Mouse (Mus musculus) midbrain, embryonic 11.5 days (tissue): ENCODE results near the gene Eef1akmt4. TPM values are rescaled to one million over a fixed set of nuclear protein-coding genes. Genes with fewer than 3 reads are reported as not detected.

Experiments used
- ATAC-seq: fragments of 200-750 bp; cut with Nextera tagmentation; 2 replicates; pipeline ENCODE4 v1.8.0; 2017; ENCODE audit warnings: moderate TSS enrichment, moderate library complexity; ENCODE audit not compliant: low FRiP score
- DNase-seq: peaks from one replicate; pipeline ENCODE4 v3.0.0; 2015; ENCODE audit warnings: low spot score; ENCODE audit errors: missing footprints
- H3K27ac ChIP-seq: fragments of 300-500 bp; sonication (generic); 2 replicates; pipeline ENCODE4 v1.5.1; 2014; ENCODE audit warnings: low read depth, low read length
- H3K27me3 ChIP-seq: fragments of 300-500 bp; sonication (generic); 2 replicates; pipeline ENCODE4 v1.6.1; 2014; ENCODE audit warnings: mild to moderate bottlenecking, low read length, moderate library complexity, mixed read lengths; ENCODE audit not compliant: control insufficient read depth, insufficient read depth
- H3K36me3 ChIP-seq: fragments of 300-500 bp; sonication (generic); 2 replicates; pipeline ENCODE4 v1.6.1; 2014; ENCODE audit warnings: mild to moderate bottlenecking, low read length, moderate library complexity, mixed read lengths; ENCODE audit not compliant: control insufficient read depth, insufficient read depth
- H3K4me1 ChIP-seq: fragments of 300-500 bp; sonication (generic); 2 replicates; pipeline ENCODE4 v1.6.1; 2014; ENCODE audit warnings: low read length; ENCODE audit not compliant: control insufficient read depth, insufficient read depth
- H3K4me2 ChIP-seq: fragments of 300-500 bp; sonication (generic); 2 replicates; pipeline ENCODE4 v1.6.1; 2014; ENCODE audit warnings: mild to moderate bottlenecking, moderate library complexity
- H3K4me3 ChIP-seq: fragments of 300-500 bp; sonication (generic); 2 replicates; pipeline ENCODE4 v1.5.1; 2014; ENCODE audit warnings: low read depth, low read length
- H3K9ac ChIP-seq: fragments of 300-500 bp; sonication (generic); 2 replicates; pipeline ENCODE4 v1.6.1; 2014; ENCODE audit warnings: low read length
- H3K9me3 ChIP-seq: fragments of 300-500 bp; sonication (generic); 2 replicates; pipeline ENCODE4 v1.6.1; 2016; ENCODE audit warnings: low read length; ENCODE audit not compliant: control insufficient read depth
- WGBS: fragments of 180-500 bp; shearing (Covaris S2); extraction: QIAGEN DNeasy Blood & Tissue Kit; methylation state at CpG from one replicate; pipeline ENCODE4 v1.1.7; 2014; 5-methylcytosine and 5-hydroxymethylcytosine counted together
- polyA plus RNA-seq: library from polyadenylated mRNA; unstranded; fragments of >200 nt; fragmentation: Nextera tagmentation; extraction: Ambion mirVana; gene quantifications from 2 replicates; pipeline ENCODE4 v1.2.1, GENCODE M21; 2014

Eef1akmt4 gene
- polyA plus RNA-seq, 1 experiment from 2014 or later, result 26.6 TPM

DNA sequence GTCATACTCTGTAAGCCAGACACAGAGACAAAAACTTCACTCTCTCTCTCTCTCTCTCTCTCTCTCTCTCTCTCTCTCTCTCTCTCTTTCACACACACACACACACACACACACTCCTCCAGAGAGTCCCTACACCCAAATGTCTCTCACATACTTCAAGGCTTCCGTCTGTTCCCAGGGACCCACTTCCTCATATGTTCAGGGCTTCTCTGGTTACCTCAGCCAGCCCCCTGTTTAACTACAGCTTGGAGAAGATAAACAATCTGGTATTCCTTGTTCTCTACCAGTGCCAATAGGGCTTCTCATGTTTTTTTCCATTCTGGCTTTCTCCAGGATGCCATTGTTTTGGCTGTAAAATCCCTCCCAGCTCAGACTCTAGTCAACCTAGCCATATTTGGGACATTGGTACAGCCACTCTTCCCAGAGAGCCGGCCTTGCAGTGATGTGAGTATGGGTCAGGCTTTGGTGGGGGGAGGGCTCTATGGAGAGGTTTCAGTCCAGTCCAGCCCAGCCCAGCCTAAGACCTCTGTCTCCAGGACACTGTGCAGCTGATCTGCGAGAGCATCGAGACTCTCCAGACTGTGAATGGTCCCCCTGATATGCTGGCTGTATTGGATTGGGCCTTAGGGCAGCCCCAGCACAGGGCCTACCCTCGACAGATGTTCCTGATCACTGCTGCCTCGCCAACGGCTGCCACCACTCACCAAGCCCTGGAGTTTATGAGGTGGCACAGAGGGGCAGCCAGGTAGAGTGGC, 14.5 kb upstream of the Eef1akmt4 start:
- 80% methylated on average over 7 of the region's 7 CpGs for WGBS
- H3K4me3 ChIP-seq, result no peak overlapping the region
- ATAC-seq, result no peak

DNA sequence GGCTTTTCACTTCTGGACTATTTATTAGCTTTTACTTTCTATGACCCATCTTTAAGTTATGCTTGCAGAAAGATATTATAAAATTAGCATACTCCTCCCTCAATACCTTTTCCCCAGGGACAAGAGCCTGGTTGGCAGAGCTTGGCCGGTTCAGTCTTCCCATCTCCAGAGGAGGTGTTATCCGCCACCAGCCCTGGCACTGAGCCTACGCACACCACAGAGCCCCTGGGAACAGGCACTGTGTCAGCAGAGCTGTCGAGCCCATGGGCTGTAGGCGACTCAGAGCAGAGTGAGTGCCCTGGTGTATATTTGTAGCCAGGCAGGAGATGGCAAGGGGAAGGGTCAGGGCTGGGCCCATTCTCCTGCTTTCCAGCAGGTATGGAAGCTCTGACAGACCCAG, 10.9 kb upstream of the Eef1akmt4 start:
- Histone ChIP-seq H3K9me3 (no peaks in the 10 kb centered on the region), H3K27me3 (no peaks in the 10 kb centered on the region), H3K4me1 (no peaks in the 10 kb centered on the region), H3K4me2 (no peak overlapping the region), H3K27ac (no peak overlapping the region), H3K36me3 (peaks cover under 1% of the 10 kb centered on the region; the same call in 1 of the 2 replicates), H3K9ac (no peak overlapping the region), H3K4me3 (no peak overlapping the region)
- whole genome bisulfite sequencing, result 81% methylated on average over 5 of the region's 5 CpGs
- no peak for DNase-seq
- ATAC-seq, result no peak

More for the DNA sequence above, 14.5 kb upstream of the Eef1akmt4 start:
- H3K4me2 ChIP-seq, result no peak overlapping the region
- no peaks in the 10 kb centered on the region for H3K36me3 ChIP-seq
- no peak for DNase-seq
- no peaks in the 10 kb centered on the region for H3K9me3 ChIP-seq
- H3K27me3 ChIP-seq, result peaks cover 11% of the 10 kb centered on the region
- H3K4me1 ChIP-seq, result no peaks in the 10 kb centered on the region
- H3K9ac ChIP-seq, result no peak overlapping the region
- H3K27ac ChIP-seq, result no peak overlapping the region

DNA sequence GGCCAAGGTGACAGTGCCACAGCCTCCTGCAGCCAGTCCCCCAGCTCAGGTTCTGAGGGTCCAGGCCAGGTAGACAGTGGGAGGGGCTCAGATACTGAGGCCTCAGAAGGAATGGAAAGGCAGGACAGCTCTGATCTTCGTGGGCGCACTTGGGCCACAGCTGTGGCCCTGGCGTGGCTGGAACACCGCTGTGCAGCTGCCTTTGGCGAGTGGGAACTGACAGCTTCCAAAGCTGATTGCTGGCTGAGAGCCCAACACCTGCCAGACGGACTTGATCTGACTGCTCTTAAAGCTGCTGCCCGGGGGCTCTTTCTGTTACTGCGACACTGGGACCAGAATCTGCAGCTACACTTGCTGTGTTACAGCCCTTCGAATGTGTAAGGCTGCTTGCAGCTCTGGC, 6.7 kb upstream of the Eef1akmt4 start:
- H3K36me3 ChIP-seq, result peaks cover 7% of the 10 kb centered on the region; the same call in 1 of the 2 replicates
- 0 out of 2 replicates have a peak, but pooled peaks cover 2% of the 10 kb centered on the region for H3K4me1 ChIP-seq
- no peak overlapping the region for H3K4me2 ChIP-seq
- H3K4me3 ChIP-seq, result no peak overlapping the region
- no peak for ATAC-seq
- 86% methylated on average over 9 of the region's 9 CpGs for WGBS
- H3K27ac ChIP-seq, result no peak overlapping the region
- H3K27me3 ChIP-seq, result no peaks in the 10 kb centered on the region
- H3K9ac ChIP-seq, result no peak overlapping the region
- no peaks in the 10 kb centered on the region for H3K9me3 ChIP-seq
- no peak for DNase-seq

GRCm38 (mm10) chr16:20610501-20611356, 664 bp upstream of the Eef1akmt4 start:
- Histone ChIP-seq H3K4me2 (peak overlapping the region; percentile 91), H3K27me3 (no peaks in the 10 kb centered on the region), H3K36me3 (peaks cover 5% of the 10 kb centered on the region; the same call in 1 of the 2 replicates), H3K9me3 (no peaks in the 10 kb centered on the region), H3K27ac (peak overlapping the region; percentile 78), H3K9ac (peak overlapping the region; percentile 95), H3K4me1 (peaks cover 7% of the 10 kb centered on the region; the same call in 1 of the 2 replicates), H3K4me3 (peak overlapping the region; percentile 81)
- WGBS, result under 1% methylated on average over 28 of the region's 28 CpGs
- DNase-seq (peak; percentile 98), ATAC-seq (peak; percentile 69)

- H3K36me3 ChIP-seq, result no peaks in the 10 kb centered on the region; the same call in 1 of the 2 replicates
- no peaks in the 10 kb centered on the region for H3K9me3 ChIP-seq
- peak overlapping the region; percentile 22 for H3K27ac ChIP-seq
- WGBS, result 2% methylated on average over 79 of the region's 83 CpGs
- peak; percentile 93 for DNase-seq
- H3K9ac ChIP-seq, result peak overlapping the region; percentile 85
- peaks cover 19% of the 10 kb centered on the region for H3K4me1 ChIP-seq
- ATAC-seq, result peak; percentile 52
- H3K27me3 ChIP-seq, result peaks cover 3% of the 10 kb centered on the region; the same call in 1 of the 2 replicates
- H3K4me3 ChIP-seq, result peak overlapping the region; percentile 78
- peak overlapping the region; percentile 84 for H3K4me2 ChIP-seq
Observed at GRCm38 (mm10) chr16:20619541-20620398, 8.4 kb downstream of the Eef1akmt4 start.

GRCm38 (mm10) chr16:20620399-20620735, 9.0 kb downstream of the Eef1akmt4 start:
- Histone ChIP-seq H3K9me3 (no peaks in the 10 kb centered on the region), H3K4me3 (peak overlapping the region; percentile 78), H3K4me1 (peaks cover 19% of the 10 kb centered on the region), H3K9ac (peak overlapping the region; percentile 85), H3K27ac (no peak overlapping the region), H3K4me2 (peak overlapping the region; percentile 84), H3K27me3 (peaks cover 3% of the 10 kb centered on the region; the same call in 1 of the 2 replicates), H3K36me3 (no peaks in the 10 kb centered on the region; the same call in 1 of the 2 replicates)
- 0% methylated on average over 9 of the region's 9 CpGs for WGBS
- DNase-seq, result no peak
- no peak for ATAC-seq

GRCm38 (mm10) chr16:20620751-20621190, 9.4 kb downstream of the Eef1akmt4 start:
- Histone ChIP-seq H3K4me3 (peak overlapping the region; percentile 78), H3K4me1 (peaks cover 19% of the 10 kb centered on the region), H3K27me3 (peaks cover 3% of the 10 kb centered on the region; the same call in 1 of the 2 replicates), H3K9ac (peak overlapping the region; percentile 85), H3K9me3 (no peaks in the 10 kb centered on the region), H3K36me3 (no peaks in the 10 kb centered on the region; the same call in 1 of the 2 replicates), H3K4me2 (peak overlapping the region; percentile 84), H3K27ac (peak overlapping the region; percentile 80)
- under 1% methylated on average over 32 of the region's 32 CpGs for WGBS
- DNase-seq, result peak; percentile 92
- peak; percentile 20 for ATAC-seq

GRCm38 (mm10) chr16:20621191-20621990, 10.0 kb downstream of the Eef1akmt4 start, which contains the start of gene Camk2n2:
TSS of gene Camk2n2 (minus strand) at chr16:20621287.
- H3K27me3 ChIP-seq, result peaks cover 3% of the 10 kb centered on the region; the same call in 1 of the 2 replicates
- whole genome bisulfite sequencing, result under 1% methylated on average over 82 of the region's 92 CpGs
- peaks cover 19% of the 10 kb centered on the region for H3K4me1 ChIP-seq
- H3K36me3 ChIP-seq, result no peaks in the 10 kb centered on the region; the same call in 1 of the 2 replicates
- ATAC-seq (peak; percentile 67), DNase-seq (peak; percentile 97)
- H3K4me3 ChIP-seq, result peak within 1 kb of the TSS; percentile 78
- peak within 1 kb of the TSS; percentile 85 for H3K9ac ChIP-seq
- H3K4me2 ChIP-seq, result peak within 1 kb of the TSS; percentile 84
- H3K9me3 ChIP-seq, result no peaks in the 10 kb centered on the region
- H3K27ac ChIP-seq, result peak within 1 kb of the TSS; percentile 80
